Mouse (Mus musculus) embryonic stem cell, embryonic (primary cell): ENCODE results near the gene Ism2.

Source experiments
- CTCF ChIA-PET, 4 experiments: fragments of 300-600 bp in 2 of 4; fragments of 350-600 bp in 2 of 4; sonication (Branson Sonifier 250); formaldehyde crosslinking; loops; one replicate each; lab custom pipeline; 2022; ENCODE audit warnings: inconsistent platforms in 2 of 4; lab: Charles Lee
- POLR2A ChIA-PET, 4 experiments: fragments of 300-600 bp in 2 of 4; fragments of 350-600 bp in 2 of 4; sonication (Branson Sonifier 250); formaldehyde crosslinking; loops; one replicate each; lab custom pipeline; 2022; ENCODE audit warnings: antibody characterized with exemption in 4 of 4, inconsistent platforms in 1 of 4; lab: Charles Lee

Gene Ism2

GRCm38 (mm10) chr12:87277251-87277650 is 22.3 kb downstream of the Ism2 start:
- ChIA-PET POLR2A (interaction anchor here (0.5 to 15.6 kb wide), 35 partner anchors 9 to 1363 kb away, joined by 3 to 389 read pairs (median 5); partner anchors contain the start of genes Ahsa1 (in 3 of the 4), Vipas39 (in 3 of the 4), Sptlc2 (in 2 of the 4) and Pomt2 (in 1 of the 4)), CTCF (interaction anchor here (0.6 to 1.0 kb wide), 4 partner anchors 51 to 304 kb away, joined by 3 to 4 read pairs (median 3); no protein-coding TSS in a partner anchor)

GRCm38 (mm10) chr12:87274853-87275831 is 24.4 kb downstream of the Ism2 start:
- ChIA-PET CTCF (interaction anchor here in 3 of 4 experiments (0.6 to 1.2 kb wide), 5 partner anchors 8 to 1041 kb away, joined by 3 to 5 read pairs (median 3); partner anchors contain the start of genes Ahsa1 (in 1 of the 3) and Vipas39 (in 1 of the 3)), POLR2A (interaction anchor here in 3 of 4 experiments (0.6 to 15.6 kb wide), 27 partner anchors 8 to 488 kb away, joined by 3 to 389 read pairs (median 7); partner anchors contain the start of genes Ahsa1 (in 2 of the 3), Vipas39 (in 2 of the 3), Pomt2 (in 1 of the 3) and Sptlc2 (in 1 of the 3))

GRCm38 (mm10) chr12:87267682-87268081 is 31.8 kb downstream of the Ism2 start:
- CTCF ChIA-PET = interaction anchor here in 2 of 4 experiments (1.2 to 2.3 kb wide), 5 partner anchors 12 to 553 kb away, joined by 3 to 12 read pairs (median 4); partner anchors contain the start of gene Pomt2 (in 1 of the 2)
- POLR2A ChIA-PET = interaction anchor here (0.7 to 6.8 kb wide), 47 partner anchors 11 to 186 kb away, joined by 3 to 109 read pairs (median 6); partner anchors contain the start of genes Pomt2 (in 2 of the 4), Gstz1 (in 1 of the 4), Sptlc2 (in 1 of the 4) and Tmed8 (in 1 of the 4)

GRCm38 (mm10) chr12:87266827-87267603 is 32.5 kb downstream of the Ism2 start:
- POLR2A ChIA-PET = interaction anchor here (0.7 to 6.8 kb wide), 71 partner anchors 8 to 185 kb away, joined by 3 to 109 read pairs (median 6); partner anchors contain the start of genes Pomt2 (in 3 of the 4), Gstz1 (in 2 of the 4), Sptlc2 (in 1 of the 4) and Tmed8 (in 1 of the 4)

GRCm38 (mm10) chr12:87266108-87266826 is 33.2 kb downstream of the Ism2 start, which contains the start of the genes Vipas39 and Ahsa1:
Gene Vipas39 (minus strand): TSS chr12:87266256.
Gene Ahsa1 (plus strand): TSS chr12:87266479.
- ChIA-PET POLR2A (interaction anchor here (0.5 to 6.8 kb wide), 72 partner anchors 8 to 177 kb away, joined by 3 to 109 read pairs (median 6); partner anchors contain the start of genes Pomt2 (in 3 of the 4), Gstz1 (in 2 of the 4), Sptlc2 (in 2 of the 4) and Tmed8 (in 1 of the 4)), CTCF (interaction anchor here (0.6 to 2.3 kb wide), 14 partner anchors 9 to 565 kb away, joined by 3 to 12 read pairs (median 4); partner anchors contain the start of gene Pomt2 (in 1 of the 4))

More at GRCm38 (mm10) chr12:87266827-87267603, 32.5 kb downstream of the Ism2 start:
- CTCF ChIA-PET = interaction anchor here (0.6 to 2.3 kb wide), 9 partner anchors 12 to 552 kb away, joined by 3 to 12 read pairs (median 4); partner anchors contain the start of gene Pomt2 (in 1 of the 4)

- ChIA-PET POLR2A (interaction anchor here in 3 of 4 experiments (0.7 to 6.8 kb wide), 28 partner anchors 8 to 175 kb away, joined by 3 to 109 read pairs (median 12); partner anchors contain the start of genes Gstz1 (in 2 of the 3), Pomt2 (in 2 of the 3), Sptlc2 (in 1 of the 3) and Tmed8 (in 1 of the 3)), CTCF (interaction anchor here in 3 of 4 experiments (1.1 to 2.3 kb wide), 3 partner anchors 10 to 15 kb away, joined by 3 to 12 read pairs (median 5); no protein-coding TSS in a partner anchor)
These were observed 34.1 kb downstream of the Ism2 start for GRCm38 (mm10) chr12:87265444-87265843.

- CTCF ChIA-PET = interaction anchor here in 1 of 4 experiments (0.7 kb wide), 1 partner anchor 13 kb away, joined by 3 read pairs; no protein-coding TSS in a partner anchor
- POLR2A ChIA-PET = interaction anchor here in 1 of 4 experiments (1.1 kb wide), 1 partner anchor 18 kb away, joined by 3 read pairs; no protein-coding TSS in a partner anchor
These were observed 38.9 kb downstream of the Ism2 start for GRCm38 (mm10) chr12:87260562-87260961.

GRCm38 (mm10) chr12:87256629-87257028 is 42.9 kb downstream of the Ism2 start:
- ChIA-PET CTCF (interaction anchor here in 3 of 4 experiments (0.6 to 1.4 kb wide), 4 partner anchors 9 to 204 kb away, joined by 3 to 4 read pairs (median 4); no protein-coding TSS in a partner anchor), POLR2A (interaction anchor here in 3 of 4 experiments (0.5 to 1.8 kb wide), 14 partner anchors 9 to 154 kb away, joined by 3 to 11 read pairs (median 4); partner anchors contain the start of genes Ahsa1 (in 2 of the 3), Vipas39 (in 2 of the 3) and Sptlc2 (in 1 of the 3))

GRCm38 (mm10) chr12:87253878-87254277 is 45.6 kb downstream of the Ism2 start:
- ChIA-PET POLR2A (interaction anchor here in 2 of 4 experiments (0.8 to 2.8 kb wide), 3 partner anchors 12 to 20 kb away, joined by 3 to 10 read pairs (median 5); partner anchors contain the start of genes Ahsa1 (in 2 of the 2) and Vipas39 (in 1 of the 2)), CTCF (interaction anchor here in 2 of 4 experiments (0.6 to 1.0 kb wide), 2 partner anchors 12 to 607 kb away, joined by 3 to 5 read pairs; partner anchors contain the start of genes Ahsa1 (in 1 of the 2) and Vipas39 (in 1 of the 2))

GRCm38 (mm10) chr12:87250161-87250560 is 49.3 kb downstream of the Ism2 start:
- POLR2A ChIA-PET = interaction anchor here in 1 of 4 experiments (1.0 to 2.6 kb wide), 3 partner anchors 16 to 193 kb away, joined by 3 to 12 read pairs (median 5); partner anchors contain the start of genes Ahsa1, Pomt2, Slirp and Vipas39
- CTCF ChIA-PET = interaction anchor here in 1 of 4 experiments (0.5 kb wide), 1 partner anchor 85 kb away, joined by 3 read pairs; no protein-coding TSS in a partner anchor

GRCm38 (mm10) chr12:87238632-87239031 is 60.9 kb downstream of the Ism2 start, which contains the start of gene Noxred1:
Gene Noxred1 (minus strand): TSS chr12:87238732.
- POLR2A ChIA-PET = no interaction called here
- CTCF ChIA-PET = no interaction called here

GRCm38 (mm10) chr12:87236882-87237483 is 62.5 kb downstream of the Ism2 start:
- ChIA-PET CTCF (interaction anchor here in 1 of 4 experiments (1.6 kb wide), 1 partner anchor 11 kb away, joined by 5 read pairs; no protein-coding TSS in a partner anchor), POLR2A (interaction anchor here in 1 of 4 experiments (0.6 to 1.2 kb wide), 4 partner anchors 12 to 72 kb away, joined by 3 read pairs; no protein-coding TSS in a partner anchor)

- ChIA-PET CTCF (interaction anchor here in 1 of 4 experiments (1.2 kb wide), 1 partner anchor 10 kb away, joined by 3 read pairs; no protein-coding TSS in a partner anchor), POLR2A (interaction anchor here in 1 of 4 experiments (1.7 kb wide), 1 partner anchor 48 kb away, joined by 4 read pairs; no protein-coding TSS in a partner anchor)
These were observed 69.1 kb downstream of the Ism2 start for GRCm38 (mm10) chr12:87230379-87230895.

GRCm38 (mm10) chr12:87229633-87230032 is 69.9 kb downstream of the Ism2 start:
- ChIA-PET CTCF (interaction anchor here in 1 of 4 experiments (1.2 kb wide), 1 partner anchor 9 kb away, joined by 3 read pairs; no protein-coding TSS in a partner anchor), POLR2A (interaction anchor here in 2 of 4 experiments (1.1 to 1.7 kb wide), 2 partner anchors 49 to 50 kb away, joined by 4 to 6 read pairs; no protein-coding TSS in a partner anchor)
